Mouse (Mus musculus) gastrocnemius, adult 18-20 months (tissue): ENCODE results near the gene Cntn4. TPM values are rescaled to one million over a fixed set of nuclear protein-coding genes. Genes with fewer than 3 reads are reported as not detected.

ENCODE experiments used
- DNase-seq: peaks from one replicate; pipeline ENCODE4 v3.0.0; 2021; ENCODE audit warnings: low spot score
- long read RNA-seq, 2 experiments: library from polyadenylated mRNA; stranded (forward); transcript quantifications; one replicate each; pipeline ENCODE4 v2.0.0; 2021
- total RNA-seq, 2 experiments: library from RNA; stranded (reverse); gene quantifications; 2 replicates each; pipeline ENCODE4 v1.2.3; 2021

Cntn4 gene
- total RNA-seq = not detected
- long read RNA-seq, experiment 1 = 0 reads
- long read RNA-seq, experiment 2 = 0 reads

DNA sequence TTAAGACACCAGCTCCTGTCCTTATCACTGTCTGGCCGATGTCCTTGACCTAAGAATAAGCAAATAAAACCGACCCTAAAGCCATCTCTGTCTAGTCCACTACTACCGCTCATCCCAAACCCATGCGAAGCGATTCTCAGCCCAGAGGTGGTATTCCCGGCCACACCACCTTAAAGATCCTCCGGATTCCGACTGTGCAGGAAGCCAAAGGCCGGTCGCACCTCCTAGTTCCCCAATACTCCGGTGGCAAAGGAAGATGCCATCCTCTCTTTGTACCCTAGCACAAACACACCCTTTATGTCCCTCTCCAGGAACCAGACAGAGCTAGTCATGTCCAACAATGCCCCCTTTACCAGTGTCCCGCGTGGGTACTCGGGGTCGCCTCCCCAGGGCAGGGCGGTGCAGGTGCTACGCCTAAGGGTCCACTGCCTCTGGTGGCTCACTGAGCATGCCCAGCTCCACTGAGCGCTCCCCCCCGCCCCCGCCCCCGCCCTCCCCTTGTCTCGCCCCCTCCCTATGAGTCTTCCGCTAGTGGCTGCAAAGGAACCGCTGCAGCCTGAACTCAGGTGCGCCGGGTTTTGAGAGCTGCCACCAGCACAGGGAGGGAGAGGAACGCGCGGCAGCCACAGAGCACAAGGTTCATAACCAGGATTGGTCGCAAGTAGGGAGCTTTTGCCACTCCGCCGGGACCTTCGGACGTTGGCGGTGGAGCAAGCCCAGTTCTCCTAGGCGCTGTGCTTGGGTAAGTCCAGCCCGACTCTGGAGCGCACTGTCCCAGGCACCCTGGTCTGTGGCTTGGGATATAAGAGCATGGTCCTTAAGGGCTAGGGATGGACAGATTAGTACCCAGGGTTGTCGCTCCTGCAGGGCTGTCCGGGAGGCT is at the start of gene Cntn4:
Gene Cntn4, plus strand, starts transcription at position 512 of the 883 bp plus-strand sequence.
- no peak for DNase-seq

DNA sequence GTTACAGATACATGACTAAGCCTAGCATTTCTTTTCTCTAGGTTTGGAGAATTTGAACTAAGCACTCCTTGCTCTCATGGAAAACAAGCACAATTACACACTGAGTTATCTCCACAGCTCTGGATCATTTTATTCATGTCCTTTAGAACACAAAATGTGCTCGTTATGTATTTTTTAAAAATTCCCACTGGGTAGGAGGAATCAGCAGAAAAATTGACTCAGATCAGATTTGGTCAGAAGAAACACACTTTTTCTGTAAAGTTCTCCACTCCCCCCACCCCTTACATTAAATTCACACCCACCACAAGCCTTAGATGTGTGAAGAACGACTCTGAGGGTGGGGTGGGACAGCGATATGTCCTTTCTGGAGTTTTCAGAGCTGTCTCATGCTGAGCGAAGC is 3.2 kb upstream of the Cntn4 start:
- DNase-seq = no peak

DNA sequence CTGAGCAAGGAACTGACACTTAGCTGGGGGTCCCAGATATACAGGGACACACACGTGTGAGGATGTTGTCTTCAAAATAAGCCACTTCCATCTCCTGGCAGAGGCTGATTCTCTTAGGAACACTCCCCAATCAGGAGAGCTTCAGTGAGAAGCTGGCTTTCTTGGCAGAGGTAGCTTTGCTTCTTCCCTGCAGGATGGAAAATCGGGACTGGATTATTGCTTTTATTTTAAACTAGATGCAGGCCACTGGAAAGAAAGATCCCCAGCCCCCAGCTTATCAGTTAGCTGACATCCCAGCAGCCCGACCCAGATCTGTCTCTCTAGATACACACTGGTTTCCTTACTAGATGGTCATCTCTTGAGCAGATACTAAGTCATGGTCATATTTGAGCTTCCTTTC is 2.4 kb upstream of the Cntn4 start:
- no peak for DNase-seq

DNA sequence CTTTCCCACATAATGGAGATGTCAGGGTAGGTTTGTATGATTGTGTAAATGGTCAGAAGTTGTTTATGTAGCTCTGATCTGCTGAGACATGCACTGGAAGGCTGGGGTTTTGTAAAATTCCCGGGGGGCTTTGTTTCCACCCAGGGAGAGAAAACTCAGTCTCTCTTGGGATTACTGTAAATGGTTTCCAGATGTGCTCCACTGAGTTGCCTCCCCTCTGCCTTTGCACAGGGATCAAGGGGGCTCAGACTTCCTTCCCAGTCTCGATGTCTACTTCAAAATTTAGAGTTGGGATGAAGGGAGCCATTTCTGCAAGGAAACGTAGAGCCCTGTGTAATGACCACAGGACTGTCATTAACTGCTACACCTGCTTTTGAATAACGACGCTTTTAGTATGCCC is 823 bp upstream of the Cntn4 start:
- DNase-seq = no peak

DNA sequence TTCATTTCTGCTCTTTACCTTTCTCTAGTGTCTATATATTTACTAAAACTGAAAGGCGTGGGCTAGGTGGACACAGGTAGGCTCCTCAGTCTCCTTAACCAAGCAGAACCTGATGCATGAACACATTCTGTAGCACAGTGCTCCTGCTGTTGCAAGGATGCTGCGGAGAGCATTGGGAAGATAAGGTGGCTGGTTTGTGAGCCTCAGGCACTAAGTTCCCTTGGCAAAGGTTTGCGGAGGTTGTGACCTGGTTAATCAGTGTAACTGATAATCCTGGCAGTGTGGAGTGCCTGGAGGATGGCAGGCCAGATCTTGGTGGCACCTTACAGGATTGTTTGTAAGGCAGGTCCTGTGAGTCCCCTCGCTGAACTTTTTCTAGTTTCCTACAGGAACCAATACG is 1.3 kb downstream of the Cntn4 start:
- no peak for DNase-seq

DNA sequence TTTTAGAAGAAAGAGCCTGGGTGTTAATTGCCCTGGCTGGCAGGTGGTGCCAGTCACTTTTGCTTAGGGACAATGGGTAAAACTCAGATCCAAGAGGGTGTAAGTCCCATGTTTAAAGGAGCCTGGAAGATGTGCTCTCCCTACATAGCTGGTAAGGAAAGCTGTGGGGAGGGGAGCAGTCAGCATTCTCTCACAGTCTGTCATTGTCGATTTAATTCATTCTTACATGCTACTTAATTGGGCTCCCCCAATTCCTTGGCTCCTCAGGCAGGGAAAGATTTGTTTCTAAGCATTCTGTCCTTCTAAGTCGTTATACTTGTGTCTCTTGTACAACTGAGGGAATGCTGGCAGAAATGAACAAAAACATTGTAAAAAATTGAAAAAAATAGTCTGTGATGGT is 4.0 kb downstream of the Cntn4 start:
- no peak for DNase-seq

DNA sequence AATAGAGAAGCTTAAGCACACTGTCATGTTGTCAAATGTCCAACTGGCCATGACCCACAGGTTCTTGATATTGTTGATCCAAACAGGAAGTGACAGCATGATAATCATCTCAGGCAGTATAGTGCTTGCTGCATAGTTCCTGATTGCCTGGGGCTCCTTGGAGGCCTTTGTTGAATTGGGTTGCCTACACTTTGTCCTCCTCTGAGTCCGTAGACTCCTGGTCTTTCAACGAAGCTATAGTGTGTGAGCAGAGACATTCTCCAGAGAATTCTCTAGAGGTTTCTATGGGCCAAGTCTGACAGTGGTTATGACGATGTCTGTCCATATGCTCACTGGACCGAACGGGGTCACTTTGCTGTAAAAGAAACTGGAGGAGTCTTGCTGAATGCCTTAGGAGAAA is 5.8 kb downstream of the Cntn4 start:
- no peak for DNase-seq

DNA sequence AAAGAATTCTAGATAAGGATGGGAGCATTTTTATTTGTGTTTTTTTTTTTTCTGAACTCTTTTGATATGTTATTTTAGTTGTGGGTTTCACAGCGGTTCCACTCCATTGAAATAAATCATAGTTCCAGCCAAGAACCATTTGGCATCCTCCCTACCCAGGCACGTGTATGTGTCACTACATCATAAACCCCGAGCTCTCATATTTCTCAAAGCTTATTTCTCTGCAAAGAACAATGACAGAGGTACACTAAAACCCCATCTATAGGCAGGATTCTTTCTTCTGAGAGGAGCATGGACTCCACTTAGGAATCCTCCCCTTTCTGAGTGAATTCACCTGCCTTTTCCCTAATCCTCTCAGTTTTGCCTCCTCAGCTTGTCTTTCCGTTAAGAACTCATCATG is 6.7 kb downstream of the Cntn4 start:
- DNase-seq = no peak

DNA sequence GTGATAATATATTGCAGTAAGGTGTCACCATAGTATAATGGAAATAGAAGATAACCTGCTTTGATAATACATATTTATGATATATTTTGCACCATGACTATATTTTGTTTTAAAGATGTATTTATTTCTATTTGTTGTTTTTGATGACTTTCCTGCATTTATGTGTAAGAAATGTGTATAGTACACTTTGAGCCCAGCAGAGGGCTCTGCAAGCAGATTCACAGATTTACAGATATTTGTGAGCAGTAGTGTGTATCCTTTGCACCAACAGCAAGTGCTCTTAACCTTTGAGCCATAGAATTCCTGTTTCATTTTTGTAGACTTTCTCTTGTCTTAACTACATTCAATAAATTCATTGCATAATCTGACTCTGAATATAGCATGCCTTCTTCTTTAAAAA is 10.7 kb downstream of the Cntn4 start:
- DNase-seq = no peak

DNA sequence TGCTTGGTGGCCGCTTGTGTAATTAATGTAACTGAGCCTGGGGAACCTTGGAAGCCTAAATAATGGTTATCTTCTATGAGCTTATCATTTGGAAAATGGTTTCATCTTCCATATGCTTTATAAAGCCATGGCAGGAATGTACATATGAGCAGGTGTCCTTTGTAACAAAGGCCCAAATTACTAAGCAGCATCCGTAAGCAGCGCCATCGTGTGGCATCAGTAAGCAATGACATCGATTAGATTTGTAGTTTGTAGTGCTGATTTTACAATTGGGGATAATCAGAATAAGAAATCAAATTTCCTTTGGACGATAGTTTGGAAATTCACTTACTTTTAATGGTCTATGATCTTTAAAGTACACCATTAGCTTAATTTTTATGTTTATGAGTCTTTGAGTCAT is 64.6 kb downstream of the Cntn4 start:
- no peak for DNase-seq

DNA sequence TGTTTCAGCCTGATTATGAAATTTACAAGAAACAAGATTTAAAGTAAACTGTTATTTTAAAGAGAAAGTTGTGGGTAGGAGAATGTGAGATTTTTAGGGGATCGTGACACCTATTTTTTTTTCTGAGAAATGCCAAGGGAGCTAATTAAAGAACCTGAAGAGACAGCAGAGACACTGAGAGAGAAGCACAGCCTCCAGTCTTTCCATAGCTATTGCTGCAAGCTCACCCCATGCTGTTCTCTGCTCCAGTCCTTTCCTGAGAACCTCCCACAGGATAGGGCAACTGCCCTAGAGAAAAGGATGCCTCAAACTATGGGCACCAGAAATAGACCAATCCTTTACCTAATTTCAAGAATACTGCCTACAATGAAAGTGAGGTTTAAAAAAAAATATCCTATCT is 103.2 kb downstream of the Cntn4 start:
- no peak for DNase-seq

DNA sequence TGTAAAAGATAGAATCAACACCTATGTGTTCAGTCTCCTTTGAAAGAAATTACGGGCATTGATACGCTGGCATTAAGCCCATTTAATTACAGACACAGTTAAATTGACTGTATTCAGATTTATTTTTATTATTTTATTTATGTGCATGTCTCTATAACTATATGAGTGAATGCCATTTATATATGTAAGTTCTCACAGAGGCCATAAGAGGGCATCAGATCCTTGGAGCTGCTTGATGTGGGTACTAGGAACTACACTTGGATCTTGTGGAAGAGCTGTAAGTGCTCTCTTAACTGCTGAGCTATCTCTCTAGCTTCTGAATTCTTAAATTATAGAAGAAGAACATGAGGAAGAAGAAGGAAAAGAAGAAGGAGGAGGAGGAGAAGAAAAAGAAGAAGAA is 111.0 kb downstream of the Cntn4 start:
- DNase-seq = no peak

DNA sequence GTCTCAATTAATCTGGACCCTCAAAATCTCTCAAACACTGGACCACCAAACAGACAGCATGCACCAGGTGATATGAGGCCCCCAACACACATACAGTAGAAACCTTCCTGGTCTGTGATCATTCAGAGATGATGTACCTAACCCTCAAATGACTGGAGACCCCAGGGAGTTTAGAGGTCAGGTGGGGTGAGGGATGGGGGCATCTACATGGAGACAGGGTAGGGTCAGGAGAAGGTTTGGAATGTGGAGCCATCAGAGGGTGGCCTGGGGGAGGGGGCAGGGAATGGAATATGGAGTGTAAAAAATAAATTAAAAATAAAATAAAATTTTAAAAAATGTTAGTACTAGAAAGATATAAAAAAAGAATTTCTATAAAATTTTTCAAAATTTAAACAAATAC is 157.6 kb downstream of the Cntn4 start:
- no peak for DNase-seq

DNA sequence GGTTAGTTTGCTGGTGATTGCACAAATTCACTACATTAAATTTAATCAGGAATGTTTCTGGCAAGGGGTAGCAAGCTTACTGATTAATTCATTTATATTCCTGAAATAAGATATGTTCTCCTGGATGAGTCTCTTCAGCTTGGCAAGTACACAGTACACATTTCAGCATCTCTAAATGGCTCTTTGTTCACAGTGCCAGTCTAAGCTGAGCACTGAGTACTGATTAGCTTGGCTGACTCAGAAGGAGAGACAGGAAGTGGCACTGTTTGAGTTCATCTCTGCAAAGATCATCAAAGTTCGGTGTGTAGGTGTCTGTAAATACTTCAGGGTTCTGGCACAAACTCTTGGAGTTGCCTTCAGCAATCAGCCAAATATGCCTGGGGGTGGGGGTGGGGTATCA is 169.8 kb downstream of the Cntn4 start:
- no peak for DNase-seq

DNA sequence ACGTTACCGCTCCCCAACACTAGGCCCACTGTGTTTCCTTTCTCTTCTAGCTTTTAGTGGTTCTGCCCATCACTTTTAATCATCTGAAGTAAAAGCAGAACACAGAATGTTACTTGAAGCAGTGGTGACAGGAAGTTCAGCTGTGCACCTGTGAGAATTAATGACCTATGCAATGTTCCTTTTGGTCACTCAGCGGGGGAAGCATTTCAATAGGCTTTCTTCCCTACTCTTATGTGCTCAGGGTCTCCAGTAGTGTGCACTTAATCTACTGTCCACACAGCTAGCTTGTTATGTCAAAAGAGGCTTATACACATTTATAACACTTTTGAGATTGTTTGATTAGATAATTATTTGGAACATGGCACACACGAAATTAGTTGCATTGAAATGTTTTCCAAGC is 215.4 kb downstream of the Cntn4 start:
- no peak for DNase-seq

DNA sequence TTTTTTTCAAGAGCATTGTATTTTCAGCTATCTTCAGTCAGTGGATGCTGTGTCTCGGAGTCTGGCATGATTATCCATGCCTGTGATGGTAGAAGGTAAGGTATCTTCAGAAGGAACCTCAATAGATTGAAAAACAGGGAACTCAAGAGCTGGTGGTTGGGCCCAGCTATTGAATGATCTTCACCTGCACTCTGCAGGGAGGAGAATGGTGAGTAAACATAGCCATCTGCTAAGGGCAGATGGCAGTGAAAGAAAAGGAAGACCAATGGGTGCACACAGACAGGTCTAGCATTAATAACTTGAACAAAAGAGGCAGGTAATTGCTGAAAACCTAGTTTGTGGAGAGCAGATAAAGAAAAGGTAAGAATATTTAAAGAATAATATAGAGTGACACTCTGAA is 261.0 kb downstream of the Cntn4 start:
- no peak for DNase-seq

DNA sequence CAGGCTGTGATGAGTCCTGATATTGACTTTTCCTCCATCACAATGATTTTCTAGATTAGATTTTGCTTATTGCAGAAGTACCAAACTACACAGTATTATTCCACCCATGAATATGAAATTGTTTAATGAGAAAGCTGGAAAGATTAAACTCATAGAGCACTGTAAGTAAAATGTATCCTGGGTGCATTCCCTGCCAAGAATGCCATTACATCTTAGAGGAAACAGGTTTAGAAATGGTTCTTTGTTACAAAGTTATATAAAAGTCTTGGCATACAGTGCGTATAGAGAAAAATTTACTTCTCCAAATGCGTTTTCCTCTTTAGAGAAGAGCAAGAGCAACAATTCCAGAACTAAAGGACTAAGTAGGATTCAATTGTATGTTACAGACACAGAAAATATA is 261.8 kb downstream of the Cntn4 start:
- DNase-seq = no peak

DNA sequence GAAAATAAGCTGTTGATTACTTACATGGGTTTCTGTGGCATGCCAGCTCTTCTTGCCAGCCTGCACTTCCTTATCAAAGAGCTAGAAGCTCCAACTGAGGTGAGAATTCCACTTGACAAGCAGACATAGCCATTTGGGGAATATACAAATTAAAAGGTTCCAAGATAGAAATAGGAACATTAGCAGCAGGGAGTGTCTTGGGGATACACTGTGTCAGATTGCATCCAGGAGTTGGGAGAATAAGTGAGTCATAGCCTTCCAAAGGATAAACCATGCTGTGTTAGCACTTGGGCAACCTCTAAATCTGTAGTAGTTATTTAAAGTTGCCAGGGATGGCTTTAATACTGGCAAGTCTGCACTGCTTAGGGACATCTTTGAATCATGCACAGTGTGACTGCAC is 263.1 kb downstream of the Cntn4 start:
- no peak for DNase-seq

DNA sequence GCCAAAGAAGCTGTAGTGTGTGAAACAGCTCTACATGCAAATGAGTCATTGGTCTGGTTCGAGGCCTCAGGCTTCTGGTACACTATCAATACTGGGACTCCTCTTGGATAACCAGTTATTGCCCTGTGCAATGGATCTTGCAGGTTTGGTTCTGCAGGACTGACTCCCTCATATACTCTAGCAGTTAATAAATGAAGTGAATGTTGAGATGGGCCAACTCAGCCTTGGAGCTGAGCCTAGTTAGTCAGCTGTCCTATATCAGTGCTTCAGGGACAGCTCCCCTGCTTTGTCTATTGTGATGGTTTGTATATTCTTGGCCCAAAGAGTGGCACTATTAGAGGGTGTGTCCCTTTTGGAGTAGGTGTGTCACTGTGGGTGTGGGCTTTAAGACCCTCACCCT is 314.0 kb downstream of the Cntn4 start:
- no peak for DNase-seq

DNA sequence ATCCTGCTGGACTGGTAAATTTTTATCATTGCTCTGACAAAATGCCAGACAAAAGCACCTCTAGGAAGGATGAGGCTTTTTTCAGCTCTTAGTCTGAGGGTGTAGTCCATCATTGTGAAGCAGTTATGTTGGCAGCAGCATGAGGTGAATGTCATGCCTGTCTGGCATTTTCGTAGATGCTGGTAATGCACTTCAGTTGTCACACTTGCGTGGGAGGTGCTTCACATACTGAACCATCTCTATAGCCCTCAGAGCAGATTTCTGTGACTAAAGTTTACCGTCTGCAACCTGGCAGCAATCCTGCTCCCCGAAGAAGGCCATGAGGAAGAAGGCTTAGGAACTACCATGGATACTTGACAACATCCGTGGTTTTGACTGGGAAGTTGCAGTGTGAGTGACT is 335.6 kb downstream of the Cntn4 start:
- no peak for DNase-seq

DNA sequence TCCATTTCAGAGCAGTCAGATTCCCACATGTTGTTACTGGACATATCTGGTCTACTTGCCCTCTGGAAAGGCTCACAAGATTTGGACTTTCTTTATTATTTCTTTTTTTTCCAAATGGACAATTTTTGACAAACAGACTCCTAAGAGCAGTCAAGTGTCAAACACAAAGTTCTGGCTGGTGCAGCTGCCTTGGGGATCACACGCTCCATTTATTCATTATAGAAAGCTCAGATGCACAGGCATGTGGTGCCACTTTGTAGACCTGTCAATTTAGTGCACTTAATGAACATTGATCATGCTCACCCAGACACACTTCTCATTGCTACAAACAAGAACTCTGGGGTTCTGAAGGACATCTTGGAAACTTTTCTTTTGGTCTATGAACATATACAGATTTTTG is 337.7 kb downstream of the Cntn4 start:
- no peak for DNase-seq

DNA sequence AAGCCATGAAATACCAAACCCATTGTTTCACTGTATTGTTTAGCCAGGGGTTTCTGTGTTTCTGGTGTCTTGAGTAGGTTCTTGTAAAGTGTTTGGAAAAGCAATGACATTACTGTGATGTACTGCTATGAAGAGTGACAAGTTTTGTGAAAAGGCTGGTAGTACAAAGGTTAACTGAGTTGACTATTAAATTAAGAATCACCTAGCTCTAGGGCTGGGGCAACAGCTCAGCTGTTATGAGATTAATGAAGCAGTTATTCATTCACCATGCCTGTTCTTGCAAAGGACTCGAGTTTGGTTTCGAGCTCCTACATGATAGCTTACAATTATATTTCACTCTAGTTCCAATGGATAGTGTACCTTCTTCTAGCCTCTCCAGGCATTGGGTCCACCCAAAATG is 371.4 kb downstream of the Cntn4 start:
- no peak for DNase-seq

DNA sequence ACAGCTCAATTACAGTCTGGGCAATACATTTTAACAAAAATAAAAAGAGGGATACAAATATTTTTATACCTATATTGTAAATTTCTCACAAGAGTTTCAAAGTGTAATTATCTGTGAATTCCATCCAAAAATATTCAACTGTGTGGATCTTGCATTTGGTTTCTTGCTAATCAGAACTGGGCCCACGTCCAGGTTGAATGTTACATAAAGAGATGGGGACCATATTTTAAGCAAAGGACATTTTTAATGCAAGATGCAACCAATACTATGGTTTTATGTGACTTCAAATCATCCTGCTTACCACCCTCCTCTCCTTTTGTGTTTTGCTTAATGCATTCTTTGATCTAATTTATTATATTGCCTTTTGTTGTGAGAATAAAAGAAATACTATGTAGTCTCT is 378.7 kb downstream of the Cntn4 start:
- DNase-seq = no peak
